Mouse (Mus musculus): Measurements from ENCODE around the gene Cep170.
"Not testable (repeated sequence)": the region's sequence is repeated elsewhere in the genome, so short reads cannot be mapped to it uniquely, and the experiment has no call there.

The Cep170 gene

GRCm38 (mm10) chr1:176814036-176814420, at the start of gene Cep170:
Gene Cep170 (minus strand): TSS chr1:176814067.
- DNase-seq, result peak; percentile 93

- DNase-seq, result peak; percentile 21
Measured at GRCm38 (mm10) chr1:176861981-176862644, 48.2 kb upstream of the Cep170 start.

GRCm38 (mm10) chr1:176852813-176853590, 39.1 kb upstream of the Cep170 start:
- DNase-seq, result no peak

- DNase-seq, result no peak
Measured at GRCm38 (mm10) chr1:176851401-176851800, 37.5 kb upstream of the Cep170 start.

GRCm38 (mm10) chr1:176849377-176849776, 35.5 kb upstream of the Cep170 start:
- DNase-seq, result no peak

- DNase-seq, result no peak
Measured at GRCm38 (mm10) chr1:176848613-176849290, 34.9 kb upstream of the Cep170 start.

GRCm38 (mm10) chr1:176847118-176847859, 33.4 kb upstream of the Cep170 start:
- no peak for DNase-seq

- no peak for DNase-seq
Measured at GRCm38 (mm10) chr1:176845082-176845977, 31.5 kb upstream of the Cep170 start.

GRCm38 (mm10) chr1:176836562-176836961, 22.7 kb upstream of the Cep170 start:
- DNase-seq, result not testable (repeated sequence)

GRCm38 (mm10) chr1:176835501-176836294, 21.8 kb upstream of the Cep170 start:
- DNase-seq, result no peak

- DNase-seq, result no peak
Measured at GRCm38 (mm10) chr1:176834880-176835279, 21.0 kb upstream of the Cep170 start.

GRCm38 (mm10) chr1:176833948-176834347, 20.1 kb upstream of the Cep170 start:
- DNase-seq, result no peak

GRCm38 (mm10) chr1:176833257-176833656, 19.4 kb upstream of the Cep170 start:
- DNase-seq, result no peak

GRCm38 (mm10) chr1:176832607-176833006, 18.7 kb upstream of the Cep170 start:
- DNase-seq, result no peak

GRCm38 (mm10) chr1:176832071-176832470, 18.2 kb upstream of the Cep170 start:
- DNase-seq, result no peak

GRCm38 (mm10) chr1:176828666-176829065, 14.8 kb upstream of the Cep170 start:
- DNase-seq, result no peak

GRCm38 (mm10) chr1:176827945-176828485, 14.1 kb upstream of the Cep170 start:
- DNase-seq, result no peak

- no peak for DNase-seq
Measured at GRCm38 (mm10) chr1:176827365-176827764, 13.5 kb upstream of the Cep170 start.

GRCm38 (mm10) chr1:176826931-176827330, 13.1 kb upstream of the Cep170 start:
- no peak for DNase-seq

GRCm38 (mm10) chr1:176826186-176826585, 12.3 kb upstream of the Cep170 start:
- no peak for DNase-seq

- DNase-seq, result no peak
Measured at GRCm38 (mm10) chr1:176825084-176825483, 11.2 kb upstream of the Cep170 start.
